Mouse (Mus musculus) lung, postnatal 0 days (tissue): Measurements from ENCODE around the gene Ssh2.

ENCODE experiments used
- CTCF ChIP-seq: IDR thresholded peaks from 2 replicates; pipeline ENCODE4 v1.5.1; 2016; ENCODE audit warnings: antibody characterized with exemption, mild to moderate bottlenecking
- EP300 ChIP-seq: IDR thresholded peaks from 2 replicates; pipeline ENCODE4 v1.6.1; 2016; ENCODE audit warnings: antibody characterized with exemption, mild to moderate bottlenecking, control low read depth

DNA sequence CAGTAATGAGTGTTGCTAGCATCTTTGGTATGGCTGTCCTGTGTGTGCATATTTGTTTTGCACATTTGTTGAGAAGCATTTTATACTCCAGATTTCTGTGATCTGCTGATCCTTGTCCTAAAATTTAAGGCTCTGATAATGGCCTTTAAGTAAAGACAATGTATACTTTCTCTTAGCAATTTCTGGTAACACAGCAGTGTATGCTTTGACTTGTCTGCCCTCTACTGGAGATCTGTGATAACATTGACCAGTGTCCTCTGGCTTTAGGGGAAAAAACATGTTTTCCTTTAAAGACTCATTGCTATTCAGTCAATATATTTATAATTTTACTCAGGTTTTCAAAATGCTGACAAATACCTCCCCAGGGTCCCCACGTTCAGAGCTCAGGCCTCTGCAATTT, 92.4 kb downstream of the Ssh2 start:
- TF ChIP-seq CTCF, result peak; percentile 85
- no peak for TF ChIP-seq EP300
